Mouse (Mus musculus): Measurements from ENCODE around the gene Bspry.

DNA sequence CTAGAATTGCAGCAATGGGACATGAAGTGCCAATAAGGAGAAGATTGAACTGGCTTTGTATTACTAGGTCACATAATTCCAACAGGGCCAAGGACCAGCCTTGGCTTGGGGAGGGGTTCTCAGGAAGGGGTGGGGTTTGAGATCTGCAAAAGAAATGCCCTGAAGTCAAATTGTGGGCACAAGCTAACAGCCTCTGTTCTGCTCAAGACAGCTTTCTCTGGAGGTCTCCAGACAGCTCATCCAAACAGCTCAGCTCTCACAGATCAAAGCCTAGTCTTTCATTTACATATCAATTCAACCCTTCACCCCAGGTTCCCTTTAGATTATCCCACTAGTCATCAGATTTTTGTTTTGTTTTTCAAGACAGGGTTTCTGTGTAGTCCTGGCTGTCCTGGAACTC, 64.9 kb downstream of the Bspry start:
- no peak for TF ChIP-seq CTCF (IDR thresholded peaks at IDR 0.05; ENCODE audit: insufficient read depth, low read depth, low read length)
- TF ChIP-seq POLR2A (IDR thresholded peaks at IDR 0.05; ENCODE audit: insufficient read depth, low read depth, low read length): no peak
